11 mouse cellular contexts compared by ENCODE assay signal in the genomic region with DNA sequence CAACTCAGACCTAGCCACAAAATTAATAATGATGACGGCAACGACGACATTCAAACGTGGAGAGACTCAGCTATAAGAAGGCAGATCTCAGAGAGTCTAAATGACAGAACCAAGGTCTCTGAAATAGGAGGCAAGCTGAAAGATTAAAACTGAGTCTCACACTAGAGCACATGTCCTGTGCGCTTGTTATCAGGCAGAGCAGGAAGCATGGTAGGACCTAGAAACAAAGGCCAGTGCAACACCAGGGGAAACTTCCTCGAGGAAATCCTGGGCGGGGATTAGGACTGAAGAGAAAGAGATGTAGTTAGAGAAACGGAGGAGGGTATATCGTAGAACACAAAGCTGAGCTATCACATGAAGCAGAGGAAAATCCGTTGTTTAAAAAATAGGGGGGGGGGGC. TPM values are rescaled to one million over a fixed set of nuclear protein-coding genes. Genes with fewer than 3 reads are reported as not detected.
DNase-seq lines count a peak whose midpoint lies in the region; ATAC-seq lines count a peak whose summit lies in the region.
"Had no signal": no experiment of that assay in that cellular context is flagged by ENCODE, and none has a peak within 500 bp of the region (broad histone marks: within the 10 kb centered on the region; RNA-seq: fewer than 3 reads in every experiment).

No protein-coding gene starts in this region.

- H3K27me3 ChIP-seq in limb, embryonic 12.5 days = no peaks in the 10 kb centered on the region
- no peaks in the 10 kb centered on the region for H3K27me3 ChIP-seq in limb, embryonic 10.5 days (ENCODE audit: low read depth, poor library complexity, severe bottlenecking)
- H3K27me3 ChIP-seq in liver, embryonic 13.5 days = no peaks in the 10 kb centered on the region
- H3K27me3 ChIP-seq in forebrain, embryonic 12.5 days = no peaks in the 10 kb centered on the region

- intact Hi-C loops in heart, postnatal 36 days (cut with DNase I) = no loop called here

- H3K4me2 ChIP-seq in limb, embryonic 12.5 days = no peak overlapping the region
- peak overlapping the region; percentile 77 for H3K4me2 ChIP-seq in liver, embryonic 13.5 days
- H3K4me2 ChIP-seq in forebrain, embryonic 12.5 days = no peak overlapping the region

- H3K27ac ChIP-seq in limb, embryonic 12.5 days = 0 out of 2 replicates have a peak overlapping the region, but pooled peaks have one; percentile 7
- no peak overlapping the region for H3K27ac ChIP-seq in limb, embryonic 10.5 days
- peak overlapping the region; percentile 100 for H3K27ac ChIP-seq in liver, embryonic 13.5 days
- no peak overlapping the region for H3K27ac ChIP-seq in forebrain, embryonic 12.5 days
- H3K27ac ChIP-seq: macrophage had no signal

- H3K36me3 ChIP-seq in limb, embryonic 12.5 days = no peaks in the 10 kb centered on the region
- H3K36me3 ChIP-seq in limb, embryonic 10.5 days = no peaks in the 10 kb centered on the region
- no peaks in the 10 kb centered on the region for H3K36me3 ChIP-seq in liver, embryonic 13.5 days
- H3K36me3 ChIP-seq in forebrain, embryonic 12.5 days (replicated peaks) = no peaks in the 10 kb centered on the region

- no peak overlapping the region for H3K9ac ChIP-seq in limb, embryonic 12.5 days (replicated peaks)
- peak overlapping the region; percentile 75 for H3K9ac ChIP-seq in liver, embryonic 13.5 days
- no peak overlapping the region for H3K9ac ChIP-seq in forebrain, embryonic 12.5 days

- H3K4me3 ChIP-seq in limb, embryonic 12.5 days (replicated peaks) = no peak overlapping the region
- no peak overlapping the region for H3K4me3 ChIP-seq in limb, embryonic 10.5 days
- H3K4me3 ChIP-seq in liver, embryonic 13.5 days (replicated peaks) = peak overlapping the region; percentile 41
- no peak overlapping the region for H3K4me3 ChIP-seq in forebrain, embryonic 12.5 days (replicated peaks)

- no peaks in the 10 kb centered on the region for H3K4me1 ChIP-seq in limb, embryonic 12.5 days (replicated peaks)
- H3K4me1 ChIP-seq in limb, embryonic 10.5 days = no peaks in the 10 kb centered on the region
- peaks cover 63% of the 10 kb centered on the region for H3K4me1 ChIP-seq in liver, embryonic 13.5 days (replicated peaks)
- H3K4me1 ChIP-seq in forebrain, embryonic 12.5 days = no peaks in the 10 kb centered on the region

- 87% methylated on average over 10 of the region's 10 CpGs for WGBS in limb, embryonic 12.5 days
- WGBS in limb, embryonic 10.5 days = 90% methylated on average over 10 of the region's 10 CpGs
- WGBS in liver, embryonic 13.5 days (ENCODE audit: insufficient replicate concordance) = 11% methylated on average over 10 of the region's 10 CpGs
- WGBS in forebrain, embryonic 12.5 days = 89% methylated on average over 10 of the region's 10 CpGs

- no peak for ATAC-seq in limb, embryonic 12.5 days (ENCODE audit: insufficient number of reproducible peaks, insufficient read depth, low FRiP score, low TSS enrichment, low read depth)
- peak; percentile 64 for ATAC-seq in liver, embryonic 13.5 days (ENCODE audit: low read depth)
- ATAC-seq in forebrain, embryonic 12.5 days (ENCODE audit: low FRiP score) = no peak

- peak; percentile 88 for DNase-seq in heart, adult 11 months
- DNase-seq in heart, postnatal 36 days = no peak
- no peak for DNase-seq in limb, embryonic 10.5 days (ENCODE audit: low spot score)
- DNase-seq in c-Kit-positive CD71-positive TER-119-positive erythroid progenitor cells, embryonic 14.5 days (ENCODE audit: low spot score) = peak; percentile 53
- peak; percentile 53 for DNase-seq in liver, embryonic 13.5 days
- DNase-seq in frontal cortex, postnatal 14 days (ENCODE audit: low spot score in 2 of 2) = no peak
- DNase-seq: adrenal gland, postnatal 36 days; cerebellum, adult 11-12 months had no signal

- no peaks in the 10 kb centered on the region for H3K9me3 ChIP-seq in limb, embryonic 12.5 days
- H3K9me3 ChIP-seq in limb, embryonic 10.5 days (replicated peaks) = no peaks in the 10 kb centered on the region
- no peaks in the 10 kb centered on the region for H3K9me3 ChIP-seq in liver, embryonic 13.5 days (replicated peaks)
- H3K9me3 ChIP-seq in forebrain, embryonic 12.5 days = no peaks in the 10 kb centered on the region

RNA-seq across cellular contexts. Expression of gene Tom1l1, which starts 38.6 kb away (rescaled TPM):
- 10 to 100 TPM; 17.6 to 17.7 TPM for total RNA-seq in heart, postnatal 36 days (2021)
- polyA plus RNA-seq in limb, embryonic 12.5 days (2016; fragmentation: Nextera tagmentation; extraction: Ambion mirVana) = 12.4 and 14.7 TPM in 2 replicates
- polyA plus RNA-seq in limb, embryonic 10.5 days (2016; fragmentation: Nextera tagmentation; extraction: Ambion mirVana) = 11.1 and 12.4 TPM in 2 replicates
- polyA plus RNA-seq in liver, embryonic 13.5 days (2015; fragmentation: Nextera tagmentation; extraction: Ambion mirVana) = 60.7 and 70.4 TPM in 2 replicates
- 15.9 and 18.1 TPM in 2 replicates for polyA plus RNA-seq in forebrain, embryonic 12.5 days (2016; fragmentation: Nextera tagmentation; extraction: Ambion mirVana)

Comparison
In these comparisons a context has a peak if more than half of its experiments do, and no peak if none do; other contexts are left out.
1. DNase-seq: peak in heart, adult 11 months (single experiment), c-Kit-positive CD71-positive TER-119-positive erythroid progenitor cells, embryonic 14.5 days (single experiment) and liver, embryonic 13.5 days (single experiment); none in heart, postnatal 36 days (0 of 2), limb, embryonic 10.5 days (single experiment) and frontal cortex, postnatal 14 days (0 of 2).
2. H3K27ac ChIP-seq: peak in limb, embryonic 12.5 days (single experiment) and liver, embryonic 13.5 days (single experiment); none in limb, embryonic 10.5 days (single experiment) and forebrain, embryonic 12.5 days (single experiment).